Mouse (Mus musculus) gastrocnemius, adult 2 months (tissue): ENCODE results near the gene Nucb1. TPM values are rescaled to one million over a fixed set of nuclear protein-coding genes. Genes with fewer than 3 reads are reported as not detected.
A peak's percentile ranks its signal among the peaks of the same experiment; 100 is the strongest.
"Not testable (repeated sequence)": the region's sequence is repeated elsewhere in the genome, so short reads cannot be mapped to it uniquely, and the experiment has no call there.

ENCODE experiments used
- DNase-seq: peaks from one replicate; pipeline ENCODE4 v3.0.0; 2022
- H3K27ac ChIP-seq: fragments of 200-600 bp; 2 replicates; pipeline ENCODE4 v1.8.1; 2022; ENCODE audit warnings: mild to moderate bottlenecking
- H3K4me3 ChIP-seq: fragments of 200-600 bp; 2 replicates; pipeline ENCODE4 v1.8.1; 2022; ENCODE audit warnings: mild to moderate bottlenecking, moderate library complexity
- CTCF ChIP-seq: fragments of 200-600 bp; IDR thresholded peaks from 2 replicates; pipeline ENCODE4 v1.8.1; 2022; ENCODE audit warnings: antibody characterized with exemption, mild to moderate bottlenecking, moderate library complexity
- intact Hi-C: fragments of 180-260 bp; cut with DNase I; formaldehyde crosslinking; loops from one replicate; pipeline ENCODE4 v1.15.1; 2025
- total RNA-seq, 2 experiments: library from RNA; stranded (reverse); gene quantifications; 2 replicates each; pipeline ENCODE4 v1.2.3; 2021

Nucb1 gene
- total RNA-seq, 2 experiments from 2014 or later, result 55.1 to 61.8 TPM

DNA sequence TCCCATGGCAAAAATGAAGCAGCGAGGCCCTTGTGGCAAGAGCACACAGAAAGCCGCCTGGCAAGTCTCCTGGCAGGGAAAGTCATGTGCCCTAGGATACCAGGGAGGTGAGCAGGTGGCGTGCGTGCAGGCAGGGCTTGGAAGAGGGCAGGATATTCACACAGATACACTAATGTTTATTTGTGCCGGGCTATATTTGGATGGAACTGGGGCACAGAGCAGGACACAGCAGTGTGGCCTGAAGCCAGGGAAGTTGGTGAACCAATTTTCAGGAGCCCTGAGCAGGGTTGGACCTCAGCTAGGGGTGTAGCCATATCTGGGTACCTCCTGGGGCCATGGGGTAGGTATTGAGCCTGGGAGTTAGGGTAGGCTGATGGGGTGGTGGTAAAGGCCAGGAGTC lies 17.3 kb downstream of the Nucb1 start:
- Histone ChIP-seq H3K27ac (peak overlapping the region; percentile 94), H3K4me3 (no peak overlapping the region)
- intact Hi-C loops, result no loop called here
- peak; percentile 84 for DNase-seq
- TF ChIP-seq CTCF, result no peak

DNA sequence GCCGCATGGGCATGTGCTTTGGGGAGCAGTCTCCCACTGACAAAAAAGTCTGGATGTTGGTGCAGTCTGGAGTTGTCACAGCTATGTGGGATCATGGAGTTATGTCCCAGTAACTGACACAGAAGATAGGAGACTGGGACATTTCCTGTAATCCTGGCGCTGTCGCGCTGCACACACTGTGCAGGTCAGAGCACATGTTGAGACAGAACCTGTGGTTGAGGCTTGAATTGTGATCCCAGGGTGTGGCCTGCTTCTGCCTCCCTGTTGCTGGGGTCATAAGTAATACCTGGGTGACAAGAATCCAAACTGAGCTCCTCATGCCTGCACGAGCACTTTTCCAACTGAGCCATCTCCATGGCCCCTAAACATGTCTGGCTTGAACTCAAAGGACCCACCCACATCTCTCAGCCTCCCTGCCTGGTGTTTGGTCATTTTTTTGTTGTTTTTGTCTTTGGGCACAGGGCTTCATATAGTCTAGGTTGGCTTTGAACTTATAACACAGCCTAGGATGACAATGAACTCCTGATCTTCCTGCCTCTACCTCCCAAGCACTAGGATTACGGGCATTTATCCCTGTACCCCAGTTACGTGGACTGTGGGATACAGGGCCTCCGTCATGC lies 17.9 kb downstream of the Nucb1 start:
- H3K27ac ChIP-seq, result peak overlapping the region; percentile 94
- no peak overlapping the region for H3K4me3 ChIP-seq
- no peak for DNase-seq
- no peak for TF ChIP-seq CTCF
- intact Hi-C loops, result no loop called here

DNA sequence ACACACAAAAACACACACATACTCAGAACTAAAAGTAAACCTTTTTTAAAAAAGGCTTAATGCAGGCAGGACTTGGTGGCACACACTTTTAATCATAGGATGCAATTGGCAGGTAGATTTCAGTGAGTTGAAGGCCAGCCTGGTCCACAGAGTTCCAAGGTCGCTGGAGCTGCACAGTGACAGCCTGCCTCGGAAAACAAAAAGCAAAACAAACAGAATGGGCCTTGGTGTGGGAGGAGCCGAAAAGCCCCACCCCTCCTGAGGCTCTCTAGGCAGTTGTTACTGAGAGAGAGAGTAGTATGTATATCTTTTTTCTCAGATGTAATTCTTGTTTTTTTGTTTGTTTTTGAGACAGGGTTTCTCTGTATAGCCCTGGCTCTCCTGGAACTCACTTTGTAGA lies 18.9 kb downstream of the Nucb1 start:
- Histone ChIP-seq H3K4me3 (peak overlapping the region; percentile 26; the same call in 1 of the 2 replicates), H3K27ac (peak overlapping the region; percentile 94)
- intact Hi-C loops, result no loop called here
- DNase-seq, result peak; percentile 38
- TF ChIP-seq CTCF, result no peak

DNA sequence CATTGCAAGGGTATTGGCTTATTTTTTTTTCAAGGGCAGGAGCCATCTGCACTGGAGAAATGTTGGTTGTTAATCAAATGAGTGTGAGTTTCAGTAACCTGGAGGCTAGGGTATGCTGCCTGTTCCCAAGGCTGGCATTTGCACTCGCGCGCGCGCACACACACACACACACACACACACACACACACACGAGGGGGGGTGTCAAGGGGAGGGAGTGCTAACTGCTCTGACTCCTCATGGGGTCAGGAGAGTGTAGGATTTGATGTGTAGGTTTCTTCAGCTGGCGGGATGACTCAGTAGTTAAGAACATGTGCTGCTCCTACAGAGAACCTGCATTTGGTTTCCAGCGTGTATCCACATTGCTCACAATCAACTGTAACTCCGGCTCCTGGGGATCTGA lies 19.4 kb downstream of the Nucb1 start:
- intact Hi-C loops, result no loop called here
- TF ChIP-seq CTCF, result no peak
- no peak overlapping the region for H3K4me3 ChIP-seq
- no peak for DNase-seq
- peak overlapping the region; percentile 94 for H3K27ac ChIP-seq

DNA sequence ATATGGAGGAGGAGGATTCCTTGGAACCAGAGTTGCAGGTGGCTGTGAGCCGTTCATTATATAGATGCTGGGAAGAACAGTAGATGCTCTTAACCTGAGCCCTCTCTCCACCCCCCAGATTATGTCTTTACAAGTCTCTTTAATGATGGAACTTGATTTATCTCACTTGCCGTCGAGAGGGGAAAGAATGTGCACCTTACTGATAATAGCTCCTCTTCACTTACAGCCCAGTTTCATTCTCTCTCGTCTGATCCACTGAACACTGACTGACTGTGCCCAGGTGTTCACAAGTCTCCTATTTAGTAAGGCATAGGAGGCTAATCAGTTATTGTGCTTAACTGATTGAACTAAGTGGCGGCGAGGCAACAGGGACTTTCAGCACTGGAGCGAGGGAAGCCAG lies 20.6 kb downstream of the Nucb1 start:
- intact Hi-C loops, result no loop called here
- Histone ChIP-seq H3K27ac (peak overlapping the region; percentile 89; the same call in 1 of the 2 replicates), H3K4me3 (no peak overlapping the region)
- no peak for TF ChIP-seq CTCF
- no peak for DNase-seq

DNA sequence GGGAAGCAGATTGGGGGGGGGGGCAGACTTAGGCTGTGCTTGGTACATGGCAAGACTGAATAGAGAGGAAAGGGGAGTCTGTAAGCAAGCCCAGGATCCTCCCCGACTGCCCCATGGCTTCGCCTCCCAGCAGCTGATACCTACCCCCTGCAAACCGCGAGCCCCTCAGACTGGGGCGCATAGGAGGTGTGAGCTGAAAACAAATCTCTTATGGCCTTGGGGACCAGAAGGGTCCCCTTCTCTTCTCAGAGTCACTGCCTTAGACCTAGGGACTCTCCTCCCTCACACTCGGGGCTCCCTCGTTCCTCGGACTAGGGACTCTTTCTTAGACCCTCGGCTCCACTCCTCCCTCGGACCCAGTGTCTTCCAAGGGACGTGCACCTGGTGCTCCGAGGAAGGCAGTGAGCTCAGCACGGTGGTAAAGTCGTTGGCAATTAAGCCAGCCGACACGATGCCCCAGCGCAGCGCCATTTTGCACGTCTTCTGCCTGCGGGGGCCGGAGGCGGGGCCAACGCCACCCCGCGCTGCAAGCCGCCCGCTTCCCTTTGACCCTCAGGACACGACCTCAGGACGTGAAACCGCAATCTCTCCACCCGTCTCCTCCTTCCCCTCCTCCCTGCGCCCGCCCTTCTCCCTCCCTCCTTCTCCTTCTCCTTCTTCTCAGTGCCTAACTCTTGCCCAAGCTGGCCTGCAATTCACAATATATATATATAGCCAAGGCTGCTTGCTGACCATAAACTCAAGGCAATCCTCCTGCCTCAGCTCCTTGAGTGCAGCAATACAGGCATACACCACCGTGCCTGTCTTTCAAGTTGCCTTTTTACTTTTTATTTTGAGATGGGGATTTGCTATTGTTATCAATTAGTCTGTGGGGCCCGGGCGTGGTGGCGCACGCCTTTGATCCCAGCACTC lies 21.7 kb downstream of the Nucb1 start, which contains the start of gene Dhdh:
Dhdh (minus strand) TSS at position 513 of the 912 bp plus-strand sequence.
- peak within 1 kb of the TSS; percentile 89 for H3K27ac ChIP-seq
- H3K4me3 ChIP-seq, result peak within 1 kb of the TSS; percentile 82
- peak; percentile 89 for DNase-seq
- intact Hi-C loops, result no loop called here
- TF ChIP-seq CTCF, result no peak

DNA sequence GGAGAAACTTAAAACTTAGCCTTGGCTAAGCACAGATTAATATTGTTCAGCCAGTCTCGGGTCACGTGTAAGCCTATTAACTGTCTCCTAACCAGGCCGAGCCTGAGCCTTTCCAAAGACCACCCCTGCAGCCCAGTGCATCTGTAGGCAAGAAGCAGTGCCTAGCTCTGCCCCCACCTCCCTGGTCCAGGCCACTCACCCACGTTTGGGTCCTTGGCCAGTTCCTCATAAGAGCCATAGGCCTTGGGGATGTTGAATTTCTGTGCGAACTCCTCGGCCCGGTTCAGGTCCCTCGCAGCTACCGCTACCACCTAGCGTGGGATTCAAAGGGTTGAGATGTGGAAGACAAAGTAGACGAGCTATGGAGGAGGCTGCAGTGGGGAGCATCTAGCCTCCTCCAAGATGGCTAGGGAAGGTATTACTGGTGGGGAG lies 22.3 kb downstream of the Nucb1 start:
- Histone ChIP-seq H3K4me3 (peak overlapping the region; percentile 82), H3K27ac (peak overlapping the region; percentile 89)

DNA sequence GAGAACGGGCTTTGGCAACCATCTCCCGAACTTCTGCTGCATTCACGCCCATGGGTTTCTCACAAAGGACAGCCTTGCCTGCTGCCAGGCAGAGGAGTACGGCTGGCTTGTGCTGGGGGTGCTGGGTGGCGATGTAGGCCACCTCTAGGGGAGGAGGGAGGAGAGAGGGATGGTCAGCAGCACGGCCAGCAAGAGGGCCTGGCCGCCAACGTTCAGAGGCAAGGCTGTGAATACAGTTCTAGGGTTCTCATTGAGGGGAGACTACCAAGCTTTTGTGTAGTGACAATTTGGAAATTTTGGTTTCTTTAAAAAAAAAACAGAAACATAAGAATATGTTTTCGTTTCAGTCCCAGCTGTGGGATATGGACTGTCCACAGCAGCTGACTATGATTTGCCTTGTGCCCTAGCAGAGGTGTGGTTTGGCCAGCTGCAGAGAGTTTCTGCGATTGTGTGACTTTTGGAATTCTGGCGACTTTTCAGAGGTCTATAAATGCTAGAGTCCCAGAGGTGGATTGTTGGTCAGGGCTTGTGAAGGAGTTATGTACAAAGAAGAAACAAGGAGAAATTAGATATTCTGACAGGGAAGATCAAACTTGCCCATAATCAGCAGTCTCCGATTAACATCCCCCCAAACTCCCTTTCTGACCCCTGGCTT lies 23.3 kb downstream of the Nucb1 start, which contains the start of gene Gm45808:
Gm45808 (minus strand) TSS at position 51 of the 655 bp plus-strand sequence.
- intact Hi-C loops, result no loop called here
- no peak for DNase-seq
- H3K27ac ChIP-seq, result peak within 1 kb of the TSS; percentile 89; the same call in 1 of the 2 replicates
- no peak within 1 kb of the TSS for H3K4me3 ChIP-seq
- TF ChIP-seq CTCF, result no peak

More for the DNA sequence above, 22.3 kb downstream of the Nucb1 start:
- intact Hi-C loops, result no loop called here
- no peak for TF ChIP-seq CTCF
- DNase-seq, result no peak

DNA sequence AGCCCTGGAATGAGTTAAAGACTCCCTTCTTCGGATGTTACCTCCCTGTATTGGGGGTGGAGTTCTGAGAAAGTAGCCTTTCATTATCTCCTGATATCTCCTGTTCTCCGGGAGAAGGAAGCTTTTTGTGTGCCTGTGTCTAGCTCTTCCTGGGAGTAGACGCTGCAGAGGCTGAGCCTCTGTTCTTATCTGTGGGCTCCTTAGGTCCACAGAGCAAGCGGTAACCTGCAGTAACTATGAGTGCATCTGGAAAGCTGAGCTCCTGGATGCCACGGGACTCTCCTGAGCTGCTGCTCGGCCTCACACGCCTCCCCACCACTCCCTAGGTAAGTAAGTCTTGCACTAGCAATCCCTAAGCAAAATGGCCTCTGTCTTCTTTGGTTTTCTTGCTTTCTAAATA lies 24.0 kb downstream of the Nucb1 start:
- H3K4me3 ChIP-seq, result no peak overlapping the region
- no peak for DNase-seq
- intact Hi-C loops, result no loop called here
- H3K27ac ChIP-seq, result no peak overlapping the region
- no peak for TF ChIP-seq CTCF

DNA sequence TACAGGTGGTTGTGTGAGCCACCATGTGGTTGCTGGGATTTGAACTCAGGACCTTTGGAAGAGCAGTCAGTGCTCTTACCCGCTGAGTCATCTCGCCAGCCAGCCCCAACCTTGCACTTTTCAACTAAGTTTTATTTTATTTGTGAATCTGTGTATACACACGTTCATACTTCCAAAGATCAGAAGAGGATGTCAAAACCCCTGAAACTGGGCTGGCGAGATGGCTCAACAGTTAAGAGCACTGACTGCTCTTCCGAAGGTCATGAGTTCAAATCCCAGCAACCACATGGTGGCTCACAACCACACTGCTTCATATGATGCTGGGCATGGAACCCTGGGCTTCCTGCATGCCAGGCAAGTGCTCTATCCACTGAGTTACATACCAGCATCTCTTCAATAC lies 25.2 kb downstream of the Nucb1 start:
- H3K27ac ChIP-seq, intact Hi-C loops, DNase-seq: not testable (repeated sequence)

DNA sequence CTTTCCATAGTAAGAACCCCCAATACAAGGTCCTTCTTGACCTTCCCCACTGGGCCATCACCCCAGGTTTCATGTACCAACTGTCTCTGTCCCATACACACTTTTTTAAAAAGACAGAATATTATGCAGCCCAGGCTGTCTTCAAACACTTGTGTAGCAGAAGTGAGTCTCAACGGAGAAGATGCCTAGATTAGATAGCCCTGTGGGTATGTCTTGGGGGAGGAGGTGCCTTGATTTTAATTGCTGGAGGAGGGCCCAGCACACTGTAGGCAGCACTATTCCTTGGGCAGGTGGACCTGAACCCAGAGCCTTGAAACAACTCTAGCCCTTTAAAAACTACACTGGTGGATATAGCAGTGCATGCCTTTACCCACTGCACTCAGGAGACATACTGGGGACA lies 28.0 kb downstream of the Nucb1 start:
- intact Hi-C loops, result no loop called here

More for the DNA sequence above, 25.2 kb downstream of the Nucb1 start:
- H3K4me3 ChIP-seq, result not testable (repeated sequence)

DNA sequence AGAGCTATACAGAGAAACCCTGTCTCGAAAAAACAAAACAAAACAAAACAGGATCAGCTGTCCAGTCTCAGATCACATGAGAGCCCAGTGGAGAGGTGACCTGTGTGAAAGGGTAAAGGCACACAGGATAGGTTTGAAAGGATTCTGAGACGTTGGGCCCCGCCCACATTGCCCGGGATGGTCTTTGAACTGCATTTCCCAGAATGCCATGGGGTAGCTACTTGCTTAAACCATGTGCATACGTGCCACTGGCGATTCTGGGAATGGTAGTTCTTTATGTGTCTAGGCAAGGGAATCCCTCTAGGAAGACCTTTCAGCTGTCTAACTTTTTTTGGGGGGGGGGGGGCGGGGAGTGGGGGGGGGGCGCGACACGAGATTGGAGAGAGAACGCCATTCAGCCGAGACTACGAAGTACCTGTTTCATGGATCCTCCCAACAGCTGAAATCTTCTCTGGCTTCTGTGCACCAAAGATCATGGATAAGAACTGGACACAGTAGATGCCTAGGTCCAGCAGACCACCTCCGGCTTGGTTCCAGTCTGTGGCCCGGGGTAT lies 28.8 kb downstream of the Nucb1 start, which contains the start of gene Tulp2:
Tulp2 (plus strand) TSS at position 504 of the 554 bp plus-strand sequence.
- H3K27ac ChIP-seq, result no peak within 1 kb of the TSS
- TF ChIP-seq CTCF, result no peak
- peak; percentile 74 for DNase-seq
- H3K4me3 ChIP-seq, result no peak within 1 kb of the TSS
- intact Hi-C loops, result no loop called here

More for the DNA sequence above, 28.0 kb downstream of the Nucb1 start:
- DNase-seq, result no peak
- no peak for TF ChIP-seq CTCF
- Histone ChIP-seq H3K4me3 (no peak overlapping the region), H3K27ac (no peak overlapping the region)

DNA sequence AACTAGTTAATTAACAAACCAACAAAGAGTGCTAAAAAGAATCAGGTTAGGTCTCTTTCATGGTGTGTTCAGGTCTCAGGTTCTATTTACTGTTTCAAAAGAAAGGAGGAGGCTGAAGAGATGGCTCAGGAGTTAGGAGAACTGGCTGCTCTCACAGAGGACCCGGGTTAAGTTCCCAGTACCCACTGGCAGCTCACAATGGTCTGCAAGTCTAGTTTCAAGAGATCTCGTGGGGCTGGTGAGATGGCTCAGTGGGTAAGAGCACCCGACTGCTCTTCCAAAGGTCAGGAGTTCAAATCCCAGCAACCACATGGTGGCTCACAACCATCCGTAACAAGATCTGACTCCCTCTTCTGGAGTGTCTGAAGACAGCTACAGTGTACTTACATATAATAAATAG lies 29.9 kb downstream of the Nucb1 start:
- H3K4me3 ChIP-seq, DNase-seq, H3K27ac ChIP-seq, intact Hi-C loops: not testable (repeated sequence)
